Mouse (Mus musculus) gastrocnemius, postnatal 14 days (tissue): ENCODE results near the gene Olfr13. TPM values are rescaled to one million over a fixed set of nuclear protein-coding genes. Genes with fewer than 3 reads are reported as not detected.
"Not testable (repeated sequence)": the region's sequence is repeated elsewhere in the genome, so short reads cannot be mapped to it uniquely, and the experiment has no call there.

Experiments
- DNase-seq: peaks from one replicate; pipeline ENCODE4 v3.0.0; 2021; ENCODE audit warnings: mixed read lengths
- intact Hi-C: fragments of 180-260 bp; cut with DNase I; formaldehyde crosslinking; loops from one replicate; pipeline ENCODE4 v1.15.1; 2025; ENCODE audit warnings: low total_unique reads
- long read RNA-seq, 2 experiments: library from polyadenylated mRNA; stranded (forward); transcript quantifications; one replicate each; pipeline ENCODE4 v2.0.0; 2021
- total RNA-seq, 2 experiments: library from RNA; stranded (reverse); gene quantifications; 2 replicates each; pipeline ENCODE4 v1.2.3; 2021

Gene Olfr13
- not detected for total RNA-seq
- long read RNA-seq, experiment 1: 0 reads
- long read RNA-seq, experiment 2: 0 reads

GRCm38 (mm10) chr6:43171840-43172239 is at the start of gene Olfr13:
Gene Olfr13, plus strand, starts transcription at chr6:43172140.
- intact Hi-C loops: no loop called here
- no peak for DNase-seq

GRCm38 (mm10) chr6:43146267-43146666 is 25.7 kb upstream of the Olfr13 start, which contains the start of gene Olfr237-ps1:
Gene Olfr237-ps1, plus strand, starts transcription at chr6:43146567.
- intact Hi-C loops, DNase-seq: not testable (repeated sequence)

- no peak for DNase-seq
- intact Hi-C loops: no loop called here
Measured at GRCm38 (mm10) chr6:43159502-43159901, 12.4 kb upstream of the Olfr13 start.

- intact Hi-C loops: no loop called here
Measured at GRCm38 (mm10) chr6:43162982-43163381, 9.0 kb upstream of the Olfr13 start, which contains the start of gene Olfr437. Gene Olfr437, plus strand, starts transcription at chr6:43163282.

GRCm38 (mm10) chr6:43167246-43167645 is 4.7 kb upstream of the Olfr13 start:
- intact Hi-C loops: no loop called here
- DNase-seq: no peak

More at GRCm38 (mm10) chr6:43162982-43163381, 9.0 kb upstream of the Olfr13 start, which contains the start of gene Olfr437:
- DNase-seq: no peak

- intact Hi-C loops: no loop called here
- DNase-seq: no peak
Measured at GRCm38 (mm10) chr6:43178129-43178528, 6.2 kb downstream of the Olfr13 start.

- DNase-seq: no peak
- intact Hi-C loops: no loop called here
Measured at GRCm38 (mm10) chr6:43178584-43179501, 6.9 kb downstream of the Olfr13 start.

- no peak for DNase-seq
- intact Hi-C loops: no loop called here
Measured at GRCm38 (mm10) chr6:43190986-43191385, 19.0 kb downstream of the Olfr13 start.

- intact Hi-C loops: no loop called here
- no peak for DNase-seq
Measured at GRCm38 (mm10) chr6:43196781-43197180, 24.8 kb downstream of the Olfr13 start, which contains the start of gene Olfr435. Gene Olfr435, plus strand, starts transcription at chr6:43197146.

GRCm38 (mm10) chr6:43198094-43198493 is 26.2 kb downstream of the Olfr13 start:
- intact Hi-C loops: no loop called here
- no peak for DNase-seq

- DNase-seq: no peak
- intact Hi-C loops: no loop called here
Measured at GRCm38 (mm10) chr6:43202786-43203185, 30.8 kb downstream of the Olfr13 start.

- intact Hi-C loops: no loop called here
- DNase-seq: no peak
Measured at GRCm38 (mm10) chr6:43205355-43205754, 33.4 kb downstream of the Olfr13 start.

- DNase-seq, intact Hi-C loops: not testable (repeated sequence)
Measured at GRCm38 (mm10) chr6:43212873-43213272, 40.9 kb downstream of the Olfr13 start, which contains the start of gene Olfr434. Gene Olfr434, plus strand, starts transcription at chr6:43213021.

Other genes starting within 250 kb of the Olfr13 start
- not detected for gene Olfr444, start 223.1 kb upstream of the Olfr13 start, total RNA-seq
- gene Olfr441, start 65.8 kb upstream of the Olfr13 start, total RNA-seq: not detected
- not detected for gene Olfr237-ps1, start 25.6 kb upstream of the Olfr13 start, total RNA-seq
- not detected for gene Olfr437, start 8.9 kb upstream of the Olfr13 start, total RNA-seq
- not detected for gene Olfr435, start 25.0 kb downstream of the Olfr13 start, total RNA-seq
- gene Olfr434, start 40.9 kb downstream of the Olfr13 start, total RNA-seq: not detected
- not detected for gene Olfr47, start 59.4 kb downstream of the Olfr13 start, total RNA-seq
- gene Arhgef5, start 93.4 kb downstream of the Olfr13 start, total RNA-seq: 1 to 10 TPM; 4.8 to 4.9 TPM
- not detected for gene Nobox, start 137.4 kb downstream of the Olfr13 start, total RNA-seq